Mouse (Mus musculus): ENCODE results near the gene Olfr1457.

Olfr1457 gene

DNA sequence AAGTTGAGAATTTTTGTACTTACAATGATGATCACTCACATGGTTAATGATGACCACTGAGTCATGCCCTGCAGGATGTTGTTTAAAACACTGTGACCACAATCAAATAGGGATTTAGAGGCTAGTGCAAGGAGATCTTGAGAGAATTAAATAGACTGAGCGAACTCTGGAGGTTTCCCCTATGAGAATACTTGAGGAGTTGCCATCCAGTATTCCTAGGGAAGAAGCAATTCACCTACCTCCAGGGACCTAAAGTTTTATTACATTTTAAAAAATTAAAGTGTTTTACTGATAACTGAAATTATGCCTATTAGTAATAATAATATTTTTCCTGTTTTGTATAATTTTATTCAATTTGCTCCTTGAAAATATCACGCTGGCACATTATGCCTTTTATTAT lies at the start of gene Olfr1457:
TSS of gene Olfr1457 (minus strand) at position 101 of the 400 bp plus-strand sequence.
- DNase-seq = no peak

DNA sequence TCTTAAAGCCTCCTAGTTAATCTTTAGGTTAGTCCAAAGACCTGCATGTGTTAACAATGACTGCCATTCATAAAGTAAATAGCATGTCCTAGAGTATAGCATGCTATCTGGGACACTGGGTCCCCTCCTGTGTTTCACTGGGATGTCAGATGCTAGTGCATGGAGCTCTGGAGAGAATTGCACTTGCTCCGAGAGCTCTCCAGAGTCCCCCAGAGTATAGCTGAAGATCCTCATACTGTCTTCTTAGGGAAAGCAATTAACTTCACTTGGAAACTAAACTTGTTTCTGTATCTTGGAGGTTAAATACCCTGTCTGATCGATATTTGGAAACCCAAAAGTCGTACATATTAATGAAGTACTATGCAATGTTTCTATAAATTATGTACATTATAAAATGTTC lies 9.0 kb upstream of the Olfr1457 start, which contains the start of gene Olfr1458:
TSS of gene Olfr1458 (minus strand) at position 101 of the 400 bp plus-strand sequence.
- no peak for DNase-seq

DNA sequence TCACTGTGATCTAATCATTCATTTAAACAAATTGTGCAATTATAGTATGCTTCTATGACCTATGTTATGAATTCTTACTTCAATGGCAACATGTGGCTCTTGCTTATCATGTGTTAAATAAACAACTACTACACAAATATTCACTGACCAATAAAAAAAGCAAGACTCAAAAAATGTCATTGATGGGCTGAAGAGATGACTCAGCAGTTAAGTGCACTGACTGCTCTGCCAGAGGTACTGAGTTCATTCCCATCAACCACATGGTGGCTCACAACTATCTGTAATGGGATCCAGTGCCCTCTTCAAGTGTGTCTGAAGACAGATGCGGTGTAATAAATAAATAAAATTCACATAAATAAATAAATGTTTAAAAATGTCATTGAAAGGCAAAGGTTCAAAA lies 3.8 kb downstream of the Olfr1457 start:
- no peak for DNase-seq

DNA sequence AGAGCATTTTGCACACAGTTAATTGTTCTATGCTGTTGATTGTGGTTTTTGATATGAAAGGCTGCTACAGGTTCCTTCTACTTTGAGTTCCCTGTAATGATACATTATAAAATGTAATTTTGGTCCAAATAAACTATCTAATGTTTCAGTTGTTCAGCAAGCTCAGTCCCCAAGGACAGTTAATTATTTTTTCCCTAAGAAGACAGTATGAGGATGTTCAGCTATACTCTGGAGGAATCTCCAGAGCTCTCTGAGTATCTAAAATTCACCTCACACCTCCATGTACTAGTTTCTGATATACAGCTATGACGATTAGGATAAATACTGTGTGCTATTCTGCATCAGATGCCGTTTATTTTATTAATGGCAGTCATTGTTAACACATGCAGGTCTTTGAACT lies 37.4 kb downstream of the Olfr1457 start, which contains the start of gene Olfr1454:
TSS of gene Olfr1454 (plus strand) at position 301 of the 400 bp plus-strand sequence.
- DNase-seq = no peak
